Comparison of ENCODE assay signal across 8 mouse cellular contexts in the genomic region with DNA sequence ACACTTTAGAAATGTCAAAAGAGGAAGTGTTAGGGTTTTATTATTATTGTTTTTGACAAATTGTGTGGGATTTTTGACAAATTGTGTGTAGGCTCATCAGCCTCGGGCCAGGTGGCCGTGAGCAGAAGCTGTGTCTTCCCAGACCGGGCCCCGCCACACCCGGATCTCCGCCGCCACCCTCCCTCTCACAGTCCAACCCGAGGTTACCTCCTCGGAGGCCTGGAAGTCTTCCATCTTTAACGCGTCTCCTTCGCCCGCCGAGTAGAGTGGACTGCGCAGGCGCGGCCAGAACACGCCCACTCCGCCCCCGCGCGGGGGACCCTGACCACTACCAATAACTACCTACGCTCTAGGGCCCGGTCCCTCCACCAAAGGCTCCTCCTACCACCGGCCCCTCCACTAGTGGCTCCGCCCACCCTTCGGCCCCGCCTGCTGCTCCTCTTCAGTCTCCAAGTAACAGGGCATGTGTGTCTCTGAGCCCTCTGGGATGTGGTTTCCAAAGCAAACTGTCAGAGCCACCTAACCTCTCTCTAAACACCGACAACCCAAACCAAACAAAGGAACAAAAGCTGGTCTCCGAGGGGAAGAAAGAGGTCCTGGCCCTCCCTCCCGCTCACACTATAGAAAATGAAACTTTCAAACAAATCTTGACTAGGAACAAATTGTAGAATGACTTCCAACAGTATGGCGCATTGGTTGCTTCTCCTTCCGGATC. TPM values are rescaled to one million over a fixed set of nuclear protein-coding genes. Genes with fewer than 3 reads are reported as not detected.
A peak's percentile ranks its signal among the peaks of the same experiment; 100 is the strongest.
DNase-seq lines count a peak whose midpoint lies in the region; ATAC-seq and TF ChIP-seq lines count a peak whose summit lies in the region.
"Not testable (repeated sequence)": the region's sequence is repeated elsewhere in the genome, so short reads cannot be mapped to it uniquely, and the experiment has no call there.

Gene Dynlt1f (minus strand): TSS at position 334 of the 715 bp plus-strand sequence.

- ATAC-seq in forebrain, embryonic 11.5 days (replicated peaks; ENCODE audit: low FRiP score) = peak; percentile 97
- peak; percentile 95 for ATAC-seq in heart, embryonic 15.5 days (replicated peaks; ENCODE audit: insufficient number of reproducible peaks, insufficient read depth, low FRiP score, low read depth)
- ATAC-seq in midbrain, postnatal 0 days (ENCODE audit: low FRiP score) = peak; percentile 92

- peak; percentile 62 for DNase-seq in CD4-positive, CD25-positive, alpha-beta regulatory T cell, adult 2 months (ENCODE audit: low read depth, low spot score)
- DNase-seq in brain, embryonic 14.5 days (ENCODE audit: low read depth) = peak; percentile 62
- peak; percentile 48 for DNase-seq in forebrain, embryonic 11.5 days (ENCODE audit: low spot score)
- peak; percentile 69 for DNase-seq in kidney, postnatal 10 days
- DNase-seq in liver, adult 2 months (ENCODE audit: extremely low read depth, low read depth, low spot score) = peak; percentile 8
- peak; percentile 6 for DNase-seq in midbrain, postnatal 0 days (ENCODE audit: low spot score)
- DNase-seq in spleen, postnatal 36 days (ENCODE audit: low spot score in 2 of 2) = peak; percentile 74 to 76

- not testable (repeated sequence) for H3K79me2 ChIP-seq in liver, adult 2 months (ENCODE audit: control insufficient read depth, insufficient read depth, low read length)

- H3K4me1 ChIP-seq in forebrain, embryonic 11.5 days (replicated peaks; ENCODE audit: control insufficient read depth, insufficient read depth, low read length); heart, embryonic 15.5 days (replicated peaks); liver, adult 2 months (ENCODE audit: control insufficient read depth, insufficient read depth, low read length); midbrain, postnatal 0 days (ENCODE audit: insufficient read depth, low read length): not testable (repeated sequence)

- not testable (repeated sequence) for H3K36me3 ChIP-seq in forebrain, embryonic 11.5 days (ENCODE audit: control insufficient read depth, insufficient read depth, low read length); heart, embryonic 15.5 days; liver, adult 2 months (ENCODE audit: control insufficient read depth, insufficient read depth, low read length); midbrain, postnatal 0 days (ENCODE audit: insufficient read depth, low read length)

- H3K27ac ChIP-seq in forebrain, embryonic 11.5 days (ENCODE audit: low read depth, low read length) = not testable (repeated sequence)
- peak within 1 kb of the TSS; percentile 77 for H3K27ac ChIP-seq in heart, embryonic 15.5 days
- H3K27ac ChIP-seq in liver, adult 2 months (replicated peaks; ENCODE audit: insufficient read depth, low read depth, low read length) = peak within 1 kb of the TSS; percentile 36; the same call in 1 of the 2 replicates
- H3K27ac ChIP-seq in midbrain, postnatal 0 days (ENCODE audit: low read depth, low read length) = peak within 1 kb of the TSS; percentile 78

- not testable (repeated sequence) for H3K27me3 ChIP-seq in forebrain, embryonic 11.5 days (ENCODE audit: control insufficient read depth, insufficient read depth, low read length); heart, embryonic 15.5 days; liver, adult 2 months (ENCODE audit: control insufficient read depth, insufficient read depth, low read length); midbrain, postnatal 0 days (ENCODE audit: insufficient read depth, low read length)

- H3K9me3 ChIP-seq in forebrain, embryonic 11.5 days (ENCODE audit: control insufficient read depth, low read length); heart, embryonic 15.5 days (replicated peaks); midbrain, postnatal 0 days (ENCODE audit: low read length): not testable (repeated sequence)

- H3K4me2 ChIP-seq in forebrain, embryonic 11.5 days (ENCODE audit: low read depth, low read length, severe bottlenecking) = peak within 1 kb of the TSS; percentile 37; the same call in 1 of the 2 replicates
- peak within 1 kb of the TSS; percentile 66 for H3K4me2 ChIP-seq in heart, embryonic 15.5 days
- H3K4me2 ChIP-seq in midbrain, postnatal 0 days (ENCODE audit: low read depth, low read length, poor library complexity, severe bottlenecking) = peak within 1 kb of the TSS; percentile 39; the same call in 1 of the 2 replicates

- TF ChIP-seq CTCF in brain, embryonic 14.5 days (IDR thresholded peaks at IDR 0.05; ENCODE audit: borderline replicate concordance, extremely low read depth, insufficient read depth, insufficient read length); liver, adult 2 months (IDR thresholded peaks at IDR 0.05; ENCODE audit: low read depth, low read length): not testable (repeated sequence)
- TF ChIP-seq CTCF in midbrain, postnatal 0 days (IDR thresholded peaks at IDR 0.05) = peak; percentile 4; the same call in 1 of the 2 replicates

- H3K9ac ChIP-seq in forebrain, embryonic 11.5 days (ENCODE audit: low read length) = peak within 1 kb of the TSS; percentile 58
- H3K9ac ChIP-seq in heart, embryonic 15.5 days = peak within 1 kb of the TSS; percentile 61
- H3K9ac ChIP-seq in liver, adult 2 months (ENCODE audit: low read depth, low read length) = peak within 1 kb of the TSS; percentile 51
- peak within 1 kb of the TSS; percentile 44; the same call in 1 of the 2 replicates for H3K9ac ChIP-seq in midbrain, postnatal 0 days (replicated peaks; ENCODE audit: low read length, poor library complexity, severe bottlenecking)

- H3K4me3 ChIP-seq in forebrain, embryonic 11.5 days (ENCODE audit: low read depth, low read length) = peak within 1 kb of the TSS; percentile 46
- peak within 1 kb of the TSS; percentile 68 for H3K4me3 ChIP-seq in heart, embryonic 15.5 days
- peak within 1 kb of the TSS; percentile 64 for H3K4me3 ChIP-seq in liver, adult 2 months (ENCODE audit: insufficient read depth, low read depth, low read length)
- H3K4me3 ChIP-seq in midbrain, postnatal 0 days (ENCODE audit: low read depth, low read length) = peak within 1 kb of the TSS; percentile 37

- TF ChIP-seq POLR2A in brain, embryonic 14.5 days (IDR thresholded peaks at IDR 0.05; ENCODE audit: borderline replicate concordance, extremely low read depth, insufficient read depth, insufficient read length, poor library complexity, severe bottlenecking); liver, adult 2 months (IDR thresholded peaks at IDR 0.05; ENCODE audit: extremely low read depth, insufficient read depth, low read length): not testable (repeated sequence)

- 4% methylated on average over 21 of the region's 33 CpGs for WGBS in forebrain, embryonic 11.5 days
- 3% methylated on average over 24 of the region's 33 CpGs for WGBS in heart, embryonic 15.5 days
- WGBS in liver, adult 2 months = 3% methylated on average over 24 of the region's 33 CpGs
- 3% methylated on average over 18 of the region's 33 CpGs for WGBS in midbrain, postnatal 0 days

RNA-seq across cellular contexts. Expression of gene Dynlt1f, which starts in this region (rescaled TPM):
- polyA plus RNA-seq in brain, embryonic 14.5 days (2012; rRNA removed) = 240 and 274 TPM in 2 replicates
- 282 and 296 TPM in 2 replicates for polyA plus RNA-seq in forebrain, embryonic 11.5 days (2014; fragmentation: Nextera tagmentation; extraction: Ambion mirVana)
- 171 and 185 TPM in 2 replicates for polyA plus RNA-seq in heart, embryonic 15.5 days (2015; fragmentation: Nextera tagmentation; extraction: Ambion mirVana)
- 7.2 and 9.5 TPM in 2 replicates for total RNA-seq in liver, adult 2 months (2014; rRNA removed)
- polyA plus RNA-seq in liver, adult 2 months (2012; rRNA removed) = 4.1 and 5.3 TPM in 2 replicates
- total RNA-seq in midbrain, postnatal 0 days (2014; rRNA removed) = 139 and 140 TPM in 2 replicates
- 274 and 277 TPM in 2 replicates for polyA plus RNA-seq in midbrain, postnatal 0 days (2015; fragmentation: Nextera tagmentation; extraction: Ambion mirVana)

Comparison
In these comparisons a context has a peak if more than half of its experiments do, and no peak if none do; other contexts are left out.
1. RNA of gene Dynlt1f (total RNA-seq): 139 to 140 TPM in midbrain, postnatal 0 days; 7.2 to 9.5 TPM in liver, adult 2 months; every median in the first group is over 10 times any median in the second.
2. RNA of gene Dynlt1f (polyA plus RNA-seq): 282 to 296 TPM in forebrain, embryonic 11.5 days, 274 to 277 TPM in midbrain, postnatal 0 days, 240 to 274 TPM in brain, embryonic 14.5 days and 171 to 185 TPM in heart, embryonic 15.5 days; 4.1 to 5.3 TPM in liver, adult 2 months; every median in the first group is over 10 times any median in the second.
3. DNase-seq: peak in every context shown above with its lines; median percentile 75 in spleen, postnatal 36 days; 69 in kidney, postnatal 10 days; 62 in CD4-positive, CD25-positive, alpha-beta regulatory T cell, adult 2 months; 62 in brain, embryonic 14.5 days; 48 in forebrain, embryonic 11.5 days; 8 in liver, adult 2 months; 6 in midbrain, postnatal 0 days.
4. Peak in every context shown above with its lines, with median percentiles within 50 percentile points of each other: ATAC-seq, H3K4me2 ChIP-seq, H3K4me3 ChIP-seq and H3K9ac ChIP-seq.